Mouse (Mus musculus) heart, embryonic 15.5 days (tissue): Measurements from ENCODE around the gene Tuba1c. TPM values are rescaled to one million over a fixed set of nuclear protein-coding genes. Genes with fewer than 3 reads are reported as not detected.

Experiments
- ATAC-seq: fragments of 200-750 bp; cut with Nextera tagmentation; replicated peaks from 2 replicates; pipeline ENCODE4 v1.8.0; 2017; ENCODE audit warnings: low read depth, moderate TSS enrichment; ENCODE audit not compliant: insufficient number of reproducible peaks, insufficient read depth, low FRiP score
- H3K27ac ChIP-seq: fragments of 300-500 bp; sonication (generic); 2 replicates; pipeline ENCODE4 v1.5.1; 2015; ENCODE audit warnings: mild to moderate bottlenecking, inconsistent platforms
- H3K27me3 ChIP-seq: fragments of 300-500 bp; sonication (generic); 2 replicates; pipeline ENCODE4 v1.6.1; 2015; ENCODE audit warnings: inconsistent platforms
- H3K36me3 ChIP-seq: fragments of 300-500 bp; sonication (generic); 2 replicates; pipeline ENCODE4 v1.6.1; 2015; ENCODE audit warnings: mild to moderate bottlenecking, inconsistent platforms
- H3K4me1 ChIP-seq: fragments of 300-500 bp; sonication (generic); replicated peaks from 2 replicates; pipeline ENCODE4 v1.6.1; 2015; ENCODE audit warnings: inconsistent platforms
- H3K4me2 ChIP-seq: fragments of 300-500 bp; sonication (generic); 2 replicates; pipeline ENCODE4 v1.6.1; 2015; ENCODE audit warnings: inconsistent platforms, mild to moderate bottlenecking, moderate library complexity
- H3K4me3 ChIP-seq: fragments of 300-500 bp; sonication (generic); 2 replicates; pipeline ENCODE4 v1.5.1; 2015; ENCODE audit warnings: mild to moderate bottlenecking, inconsistent platforms
- H3K9ac ChIP-seq: fragments of 300-500 bp; sonication (generic); 2 replicates; pipeline ENCODE4 v1.6.1; 2015; ENCODE audit warnings: mild to moderate bottlenecking, inconsistent platforms
- H3K9me3 ChIP-seq: fragments of 300-500 bp; sonication (generic); replicated peaks from 2 replicates; pipeline ENCODE4 v1.6.1; 2016; ENCODE audit warnings: inconsistent platforms
- WGBS: fragments of 180-500 bp; shearing (Covaris S2); methylation state at CpG from one replicate; pipeline ENCODE4 v1.1.7; 2015; ENCODE audit warnings: mixed read lengths; 5-methylcytosine and 5-hydroxymethylcytosine counted together
- polyA plus RNA-seq: library from polyadenylated mRNA; unstranded; fragments of >200 nt; fragmentation: Nextera tagmentation; extraction: Ambion mirVana; gene quantifications from 2 replicates; pipeline ENCODE4 v1.2.1, GENCODE M21; 2015

Tuba1c gene
- polyA plus RNA-seq, 1 experiment from 2014 or later = 117 TPM

- Histone ChIP-seq H3K4me3 (no peak overlapping the region), H3K27me3 (no peaks in the 10 kb centered on the region), H3K4me1 (peaks cover 65% of the 10 kb centered on the region), H3K9ac (no peak overlapping the region), H3K4me2 (no peak overlapping the region), H3K9me3 (no peaks in the 10 kb centered on the region), H3K36me3 (no peaks in the 10 kb centered on the region), H3K27ac (no peak overlapping the region)
- ATAC-seq = no peak
- 57% methylated on average over 11 of the region's 12 CpGs for WGBS
Observed at GRCm38 (mm10) chr15:98989701-98990430, 39.8 kb upstream of the Tuba1c start.

- Histone ChIP-seq H3K9me3 (no peaks in the 10 kb centered on the region), H3K4me2 (peak overlapping the region; percentile 19), H3K27ac (peak overlapping the region; percentile 97; the same call in 1 of the 2 replicates)
Observed at GRCm38 (mm10) chr15:98990669-98991539, 38.8 kb upstream of the Tuba1c start.

GRCm38 (mm10) chr15:98991540-98992050 lies 38.1 kb upstream of the Tuba1c start:
- Histone ChIP-seq H3K27me3 (no peaks in the 10 kb centered on the region), H3K9ac (peak overlapping the region; percentile 9; the same call in 1 of the 2 replicates), H3K9me3 (no peaks in the 10 kb centered on the region), H3K4me1 (peaks cover 57% of the 10 kb centered on the region), H3K27ac (peak overlapping the region; percentile 97), H3K4me2 (0 out of 2 replicates have a peak overlapping the region, but pooled peaks have one; percentile 75), H3K4me3 (no peak overlapping the region), H3K36me3 (no peaks in the 10 kb centered on the region)
- 40% methylated on average over 9 of the region's 9 CpGs for WGBS
- no peak for ATAC-seq

More at GRCm38 (mm10) chr15:98990669-98991539, 38.8 kb upstream of the Tuba1c start:
- ATAC-seq = no peak
- Histone ChIP-seq H3K36me3 (no peaks in the 10 kb centered on the region), H3K4me3 (no peak overlapping the region), H3K27me3 (no peaks in the 10 kb centered on the region), H3K4me1 (peaks cover 61% of the 10 kb centered on the region), H3K9ac (peak overlapping the region; percentile 9)
- 30% methylated on average over 15 of the region's 15 CpGs for WGBS

DNA sequence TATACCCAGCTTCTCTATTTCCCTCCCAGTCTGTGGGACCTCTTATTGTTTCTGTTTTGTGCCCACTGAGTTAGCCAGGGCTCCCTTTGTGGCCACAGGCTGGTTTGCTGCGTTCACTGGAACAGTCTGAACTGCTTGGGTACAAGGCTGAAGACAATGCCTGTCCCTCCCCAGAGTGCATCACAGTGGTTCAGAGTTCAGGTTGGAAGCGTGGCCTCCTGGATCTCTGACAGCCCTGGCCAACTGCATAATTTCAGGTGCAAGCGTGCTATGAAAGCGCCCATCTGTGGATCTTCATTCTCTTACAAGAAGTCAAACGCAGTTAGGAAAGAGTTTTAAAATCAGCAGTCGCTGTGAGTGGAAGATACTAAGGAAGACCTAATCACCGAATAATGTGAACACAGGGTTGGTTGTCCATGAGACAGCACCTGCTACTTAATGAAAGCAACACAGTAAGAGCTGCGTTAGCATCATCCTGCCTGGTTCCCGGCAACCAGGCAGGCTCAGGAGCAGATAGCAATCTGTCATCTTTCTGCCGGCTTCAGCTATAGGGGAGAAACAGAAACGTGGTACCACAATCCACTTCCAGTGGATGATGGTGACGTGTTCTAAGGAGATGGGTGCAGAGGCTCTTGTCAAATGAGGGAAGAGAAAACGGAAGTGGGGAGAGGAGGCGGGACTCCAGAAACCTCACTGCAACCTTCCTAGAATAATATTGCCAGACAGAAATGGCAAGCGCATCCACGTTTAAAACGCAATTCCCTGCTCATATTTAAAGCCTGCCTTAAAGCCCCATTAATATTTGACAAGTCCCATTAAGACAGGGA lies 37.4 kb upstream of the Tuba1c start:
- Histone ChIP-seq H3K9ac (peak overlapping the region; percentile 62), H3K27ac (peak overlapping the region; percentile 97), H3K36me3 (no peaks in the 10 kb centered on the region), H3K4me2 (peak overlapping the region; percentile 75), H3K4me1 (peaks cover 54% of the 10 kb centered on the region), H3K27me3 (no peaks in the 10 kb centered on the region), H3K4me3 (peak overlapping the region; percentile 48), H3K9me3 (no peaks in the 10 kb centered on the region)
- WGBS = 29% methylated on average over 17 of the region's 17 CpGs
- ATAC-seq = peak; percentile 23; the same call in 1 of the 2 replicates

DNA sequence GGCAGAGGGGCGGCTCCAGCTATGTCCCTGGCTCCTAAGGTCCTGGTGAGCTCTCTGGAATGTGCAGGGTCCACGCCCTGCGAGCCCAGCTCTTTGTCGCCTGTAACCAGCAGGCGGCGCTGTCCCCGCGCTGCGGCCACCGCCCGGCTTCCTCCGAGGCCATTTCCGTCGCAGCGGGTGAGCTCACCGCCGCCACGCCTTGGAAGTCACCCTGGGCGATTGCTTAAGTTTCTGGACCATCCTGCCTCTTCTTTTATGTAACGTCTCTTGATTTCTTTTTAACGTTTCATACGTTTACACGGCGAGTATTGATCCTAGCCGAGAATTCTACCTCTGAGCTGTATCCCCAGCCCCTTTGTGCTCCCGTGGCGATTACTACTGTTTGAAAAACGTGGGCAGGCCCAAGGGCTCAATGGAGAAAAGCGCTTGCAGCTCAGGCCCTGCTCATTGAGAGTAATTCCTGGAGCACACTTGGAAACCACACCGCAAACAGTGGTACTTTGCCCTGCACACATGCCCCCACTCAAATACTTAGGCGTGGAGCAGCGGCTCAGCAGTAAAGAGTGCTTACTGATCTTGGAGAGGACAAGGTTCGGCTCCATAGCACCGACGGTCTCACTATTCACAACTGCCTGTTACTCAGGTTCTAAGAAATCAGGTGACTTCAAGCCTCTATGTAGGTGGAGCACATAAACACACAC lies 36.4 kb upstream of the Tuba1c start:
- H3K9me3 ChIP-seq = no peaks in the 10 kb centered on the region
- no peaks in the 10 kb centered on the region for H3K36me3 ChIP-seq
- peaks cover 54% of the 10 kb centered on the region for H3K4me1 ChIP-seq
- H3K4me2 ChIP-seq = peak overlapping the region; percentile 75
- H3K27ac ChIP-seq = peak overlapping the region; percentile 97
- no peaks in the 10 kb centered on the region for H3K27me3 ChIP-seq
- peak overlapping the region; percentile 62 for H3K9ac ChIP-seq
- 6% methylated on average over 35 of the region's 35 CpGs for WGBS
- peak; percentile 87 for ATAC-seq
- H3K4me3 ChIP-seq = peak overlapping the region; percentile 48

GRCm38 (mm10) chr15:98993865-98994264 lies 35.8 kb upstream of the Tuba1c start:
- Histone ChIP-seq H3K4me3 (no peak overlapping the region), H3K4me1 (peaks cover 55% of the 10 kb centered on the region), H3K9ac (no peak overlapping the region), H3K36me3 (no peaks in the 10 kb centered on the region), H3K4me2 (peak overlapping the region; percentile 75), H3K9me3 (no peaks in the 10 kb centered on the region), H3K27me3 (no peaks in the 10 kb centered on the region), H3K27ac (peak overlapping the region; percentile 97)
- WGBS = 1% methylated on average over 11 of the region's 11 CpGs
- ATAC-seq = no peak

DNA sequence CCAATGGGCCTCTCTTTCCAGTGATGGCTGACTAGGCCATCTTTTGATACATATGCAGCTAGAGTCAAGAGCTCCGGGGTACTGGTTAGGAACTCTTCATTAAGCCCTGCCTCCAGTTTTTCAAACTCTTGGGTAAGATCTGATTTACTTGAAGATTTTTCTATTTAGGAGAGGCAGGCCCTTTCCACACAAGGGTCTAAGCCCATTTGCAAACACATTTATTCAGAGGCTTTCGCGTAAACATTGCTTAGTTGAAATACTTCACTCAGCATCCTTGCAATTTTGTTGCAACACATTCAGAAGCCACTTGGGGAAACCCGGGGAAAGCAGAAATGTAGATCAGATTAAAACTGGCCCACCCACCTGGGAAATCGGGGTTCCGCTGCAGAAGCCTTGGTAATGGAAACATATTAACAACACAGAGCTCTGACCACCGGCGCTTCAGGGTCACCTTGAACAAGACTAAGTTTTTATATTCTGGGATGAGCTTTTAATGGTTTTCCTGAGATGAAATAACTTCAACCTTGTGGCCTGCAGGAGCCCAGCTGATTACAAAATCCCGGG lies 34.7 kb upstream of the Tuba1c start:
- H3K9me3 ChIP-seq = no peaks in the 10 kb centered on the region
- peaks cover 52% of the 10 kb centered on the region for H3K4me1 ChIP-seq
- no peak overlapping the region for H3K4me3 ChIP-seq
- no peak overlapping the region for H3K9ac ChIP-seq
- no peak overlapping the region for H3K27ac ChIP-seq
- H3K36me3 ChIP-seq = no peaks in the 10 kb centered on the region
- H3K4me2 ChIP-seq = no peak overlapping the region
- ATAC-seq = no peak
- no peaks in the 10 kb centered on the region for H3K27me3 ChIP-seq
- WGBS = 77% methylated on average over 9 of the region's 9 CpGs

GRCm38 (mm10) chr15:98996840-98997239 lies 32.9 kb upstream of the Tuba1c start:
- Histone ChIP-seq H3K4me2 (no peak overlapping the region), H3K27me3 (no peaks in the 10 kb centered on the region), H3K36me3 (no peaks in the 10 kb centered on the region), H3K9ac (no peak overlapping the region), H3K4me1 (peaks cover 50% of the 10 kb centered on the region), H3K27ac (peak overlapping the region; percentile 30; the same call in 1 of the 2 replicates), H3K9me3 (no peaks in the 10 kb centered on the region), H3K4me3 (no peak overlapping the region)
- ATAC-seq = no peak
- WGBS = 84% methylated on average over 7 of the region's 7 CpGs

- Histone ChIP-seq H3K36me3 (no peaks in the 10 kb centered on the region), H3K27me3 (no peaks in the 10 kb centered on the region), H3K4me1 (peaks cover 46% of the 10 kb centered on the region), H3K9ac (peak overlapping the region; percentile 32; the same call in 1 of the 2 replicates), H3K9me3 (no peaks in the 10 kb centered on the region), H3K4me2 (peak overlapping the region; percentile 28), H3K27ac (peak overlapping the region; percentile 83), H3K4me3 (no peak overlapping the region)
- peak; percentile 72 for ATAC-seq
- 13% methylated on average over 13 of the region's 13 CpGs for WGBS
Observed at GRCm38 (mm10) chr15:98997938-98998774, 31.5 kb upstream of the Tuba1c start.
